Mouse (Mus musculus) erythroid progenitor cell, adult 5-6 weeks (primary cell): ENCODE data around the gene Rnf4. TPM values are rescaled to one million over a fixed set of nuclear protein-coding genes. Genes with fewer than 3 reads are reported as not detected.

Experiments
- ATAC-seq: replicated peaks from 2 replicates; pipeline ENCODE4 v1.8.0; 2016; ENCODE audit warnings: moderate number of reproducible peaks, mild to moderate bottlenecking, moderate TSS enrichment, inconsistent platforms; ENCODE audit not compliant: poor library complexity, low FRiP score, severe bottlenecking
- total RNA-seq, 2 experiments: library from RNA; stranded (forward) in 1 of 2; stranded (reverse) in 1 of 2; fragments of 150-400 nt in 1 of 2; fragments of 186-747, 209-891 nt in 1 of 2; gene quantifications; 2 replicates each; pipeline versions ENCODE4 v1.2.3 to v1.2.4; 2015 to 2017; ENCODE audit warnings: low replicate concordance in 2 of 2

Rnf4 gene
- total RNA-seq, 2 experiments from 2014 or later: 134 to 141 TPM

GRCm38 (mm10) chr5:34335539-34336096 lies 471 bp upstream of the Rnf4 start:
- peak; percentile 73 for ATAC-seq

- peak; percentile 64 for ATAC-seq
These were observed 824 bp downstream of the Rnf4 start for GRCm38 (mm10) chr5:34336775-34337450.

- ATAC-seq: no peak
These were observed 4.2 kb downstream of the Rnf4 start for GRCm38 (mm10) chr5:34340246-34340645.

GRCm38 (mm10) chr5:34352084-34352631 lies 16.1 kb downstream of the Rnf4 start:
- 0 out of 2 replicates have a peak, but pooled peaks have one; percentile 52 for ATAC-seq

GRCm38 (mm10) chr5:34360261-34360660 lies 24.2 kb downstream of the Rnf4 start:
- ATAC-seq: no peak

GRCm38 (mm10) chr5:34363115-34363514 lies 27.0 kb downstream of the Rnf4 start:
- ATAC-seq: no peak

GRCm38 (mm10) chr5:34368551-34369290 lies 32.6 kb downstream of the Rnf4 start:
- no peak for ATAC-seq

- ATAC-seq: peak; percentile 98
These were observed 33.4 kb downstream of the Rnf4 start, which contains the start of gene Fam193a for GRCm38 (mm10) chr5:34369341-34370021. Gene Fam193a (plus strand): TSS chr5:34369933.

GRCm38 (mm10) chr5:34370022-34370823 lies 34.1 kb downstream of the Rnf4 start:
- peak; percentile 49 for ATAC-seq

GRCm38 (mm10) chr5:34370840-34371239 lies 34.8 kb downstream of the Rnf4 start:
- 0 out of 2 replicates have a peak, but pooled peaks have one; percentile 4 for ATAC-seq

GRCm38 (mm10) chr5:34372141-34372540 lies 36.1 kb downstream of the Rnf4 start:
- ATAC-seq: no peak

- no peak for ATAC-seq
These were observed 36.5 kb downstream of the Rnf4 start for GRCm38 (mm10) chr5:34372541-34372940.

- ATAC-seq: no peak
These were observed 42.7 kb downstream of the Rnf4 start for GRCm38 (mm10) chr5:34378787-34379186.

- no peak for ATAC-seq
These were observed 45.6 kb downstream of the Rnf4 start for GRCm38 (mm10) chr5:34381700-34382099.

- no peak for ATAC-seq
These were observed 49.5 kb downstream of the Rnf4 start for GRCm38 (mm10) chr5:34385616-34386015.

GRCm38 (mm10) chr5:34386744-34387143 lies 50.7 kb downstream of the Rnf4 start:
- no peak for ATAC-seq

GRCm38 (mm10) chr5:34393251-34393650 lies 57.2 kb downstream of the Rnf4 start:
- no peak for ATAC-seq

GRCm38 (mm10) chr5:34395347-34395746 lies 59.3 kb downstream of the Rnf4 start:
- ATAC-seq: no peak

GRCm38 (mm10) chr5:34395850-34396540 lies 59.9 kb downstream of the Rnf4 start:
- ATAC-seq: no peak
